Mouse (Mus musculus): Measurements from ENCODE around the gene Tmem41b.

DNA sequence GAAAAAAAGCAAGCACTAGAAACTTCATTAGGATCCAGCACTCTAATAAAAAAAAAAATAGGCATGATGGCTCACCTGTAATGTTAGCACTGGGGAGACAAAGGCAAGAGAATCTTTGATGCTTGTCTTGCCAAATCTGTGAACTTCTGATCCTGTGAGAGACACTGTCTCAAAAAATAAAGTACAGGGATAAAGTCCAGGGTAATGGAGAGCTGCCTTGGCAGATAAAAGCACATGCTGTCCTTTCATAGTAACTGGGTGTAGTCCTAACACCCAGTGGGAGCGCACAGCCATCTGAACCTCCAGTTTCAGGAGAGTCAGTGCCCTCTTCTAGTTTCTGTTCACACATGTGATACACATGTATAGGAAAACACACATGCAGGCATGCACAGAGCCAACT lies 4.6 kb upstream of the Tmem41b start:
- no peak for TF ChIP-seq CTCF (IDR thresholded peaks at IDR 0.05; ENCODE audit: low read depth)
- no peak for TF ChIP-seq EP300 (IDR thresholded peaks at IDR 0.05; ENCODE audit: low read depth)
